Mouse (Mus musculus): ENCODE measurements around the gene Nisch. TPM values are rescaled to one million over a fixed set of nuclear protein-coding genes. Genes with fewer than 3 reads are reported as not detected.

Gene Nisch
- 289 and 291 TPM in 2 replicates for polyA plus RNA-seq (2015; fragmentation: Nextera tagmentation; extraction: Ambion mirVana)

DNA sequence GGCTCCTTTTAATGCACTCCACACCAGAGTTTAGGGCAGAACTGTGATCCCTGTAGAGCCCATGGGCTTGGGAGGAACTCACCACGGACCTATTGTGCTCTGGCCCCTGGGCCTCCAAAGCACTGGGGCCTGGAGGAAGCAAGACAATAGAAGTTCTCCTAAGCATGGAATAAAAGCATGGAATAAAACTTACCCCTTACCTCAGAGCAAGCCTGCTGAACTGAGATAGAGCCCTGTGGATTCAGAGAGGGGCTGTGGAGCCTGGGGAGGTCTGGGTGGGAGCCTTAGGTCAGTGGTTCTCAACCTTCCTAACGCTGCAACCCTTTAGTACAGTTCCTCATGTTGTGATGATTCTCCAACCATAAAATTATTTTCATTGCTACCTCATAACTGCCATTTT lies at the start of gene Nisch:
Gene Nisch, minus strand, starts transcription at position 101 of the 400 bp plus-strand sequence.
- Histone ChIP-seq H3K27me3 (ENCODE audit: control insufficient read depth, insufficient read depth, low read length) (no peaks in the 10 kb centered on the region), H3K9ac (ENCODE audit: low read length) (peak within 1 kb of the TSS; percentile 41), H3K27ac (ENCODE audit: low read length) (no peak within 1 kb of the TSS), H3K4me3 (replicated peaks; ENCODE audit: low read length) (no peak within 1 kb of the TSS), H3K36me3 (ENCODE audit: control insufficient read depth, insufficient read depth, low read length) (no peaks in the 10 kb centered on the region), H3K4me2 (ENCODE audit: low read depth, low read length) (peak within 1 kb of the TSS; percentile 14; the same call in 1 of the 2 replicates), H3K4me1 (ENCODE audit: control insufficient read depth, insufficient read depth, low read length) (0 out of 2 replicates have a peak, but pooled peaks cover 2% of the 10 kb centered on the region), H3K9me3 (replicated peaks; ENCODE audit: control insufficient read depth, low read length) (no peaks in the 10 kb centered on the region)
- no peak for ATAC-seq (ENCODE audit: insufficient read depth, low FRiP score)
- WGBS = 59% methylated on average over 2 of the region's 2 CpGs

DNA sequence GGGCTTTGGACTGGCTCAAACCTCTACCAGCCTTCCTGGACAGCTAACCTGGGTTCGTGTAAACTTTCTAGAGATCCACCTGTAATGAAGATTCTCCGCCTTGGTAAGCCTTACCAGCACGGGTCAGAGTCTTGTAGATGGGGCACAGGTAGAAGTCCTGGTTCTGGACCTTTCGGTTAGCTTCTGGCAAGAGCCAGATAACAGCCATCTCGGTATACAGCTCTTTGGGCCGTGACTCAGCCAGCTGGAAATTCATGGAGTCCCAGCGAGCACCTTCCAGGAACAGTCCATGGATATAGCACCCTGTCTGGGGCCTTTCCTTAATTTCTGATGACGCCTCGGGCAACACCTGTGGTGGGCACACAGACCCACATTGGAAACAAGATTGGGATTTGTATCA lies 44.2 kb upstream of the Nisch start:
- H3K36me3 ChIP-seq (ENCODE audit: control insufficient read depth, insufficient read depth, low read length) = peaks cover 28% of the 10 kb centered on the region
- H3K4me1 ChIP-seq (ENCODE audit: control insufficient read depth, insufficient read depth, low read length) = no peaks in the 10 kb centered on the region
- no peak overlapping the region for H3K4me2 ChIP-seq (ENCODE audit: low read depth, low read length)
- no peak for ATAC-seq (ENCODE audit: insufficient read depth, low FRiP score)
- no peaks in the 10 kb centered on the region for H3K9me3 ChIP-seq (replicated peaks; ENCODE audit: control insufficient read depth, low read length)
- H3K27me3 ChIP-seq (ENCODE audit: control insufficient read depth, insufficient read depth, low read length) = no peaks in the 10 kb centered on the region
- H3K27ac ChIP-seq (ENCODE audit: low read length) = no peak overlapping the region
- no peak overlapping the region for H3K9ac ChIP-seq (ENCODE audit: low read length)
- H3K4me3 ChIP-seq (replicated peaks; ENCODE audit: low read length) = no peak overlapping the region
- 87% methylated on average over 9 of the region's 9 CpGs for WGBS

DNA sequence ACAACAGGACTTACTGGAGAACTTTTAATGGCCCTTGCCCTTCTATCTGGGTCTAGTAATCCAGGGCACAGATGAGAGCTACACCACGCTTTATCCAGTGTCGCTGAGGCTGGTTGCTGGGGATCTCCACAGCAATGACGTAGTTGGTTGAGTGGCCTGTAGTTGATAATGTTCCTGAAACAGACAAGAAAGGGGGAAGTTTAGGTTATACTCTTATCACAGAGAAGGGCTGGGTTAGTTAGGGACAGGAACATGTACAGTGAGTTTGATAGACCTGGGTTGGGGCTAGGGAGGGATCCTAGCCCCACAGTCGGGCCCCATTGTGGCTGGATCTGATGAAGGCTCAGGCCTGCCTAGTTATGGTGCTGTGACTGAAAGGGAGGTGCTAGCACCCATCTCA lies 43.6 kb upstream of the Nisch start:
- WGBS = 89% methylated on average over 4 of the region's 4 CpGs
- no peak overlapping the region for H3K4me3 ChIP-seq (replicated peaks; ENCODE audit: low read length)
- no peak overlapping the region for H3K4me2 ChIP-seq (ENCODE audit: low read depth, low read length)
- H3K9me3 ChIP-seq (replicated peaks; ENCODE audit: control insufficient read depth, low read length) = no peaks in the 10 kb centered on the region
- H3K27ac ChIP-seq (ENCODE audit: low read length) = no peak overlapping the region
- ATAC-seq (ENCODE audit: insufficient read depth, low FRiP score) = no peak
- H3K36me3 ChIP-seq (ENCODE audit: control insufficient read depth, insufficient read depth, low read length) = peaks cover 28% of the 10 kb centered on the region
- no peak overlapping the region for H3K9ac ChIP-seq (ENCODE audit: low read length)
- H3K4me1 ChIP-seq (ENCODE audit: control insufficient read depth, insufficient read depth, low read length) = no peaks in the 10 kb centered on the region
- H3K27me3 ChIP-seq (ENCODE audit: control insufficient read depth, insufficient read depth, low read length) = no peaks in the 10 kb centered on the region

DNA sequence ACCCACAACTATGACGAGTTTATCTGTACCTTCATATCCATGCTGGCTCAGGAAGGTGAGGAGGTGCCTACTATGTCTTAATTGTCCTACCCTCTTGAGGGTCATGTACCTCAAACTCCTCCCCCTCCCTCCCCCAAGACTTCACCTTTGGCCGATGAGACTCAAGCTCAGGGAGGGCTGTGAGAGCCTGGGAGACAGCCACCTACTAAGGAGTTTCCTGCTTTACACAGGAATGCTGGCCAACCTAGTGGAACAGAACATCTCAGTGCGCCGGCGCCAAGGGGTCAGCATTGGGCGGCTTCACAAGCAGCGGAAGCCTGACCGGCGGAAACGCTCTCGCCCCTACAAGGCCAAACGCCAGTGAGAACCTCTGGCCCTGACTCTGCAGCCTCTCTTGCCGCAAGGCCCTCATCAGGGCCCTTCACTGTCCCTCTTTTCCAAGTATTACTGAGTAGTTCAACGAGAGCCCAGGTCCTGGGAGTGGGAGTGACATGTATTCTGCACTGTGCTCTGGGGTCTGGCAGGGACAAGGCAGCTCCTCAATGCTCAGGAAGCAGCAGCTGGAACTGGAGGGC lies 41.8 kb upstream of the Nisch start:
- no peak overlapping the region for H3K4me3 ChIP-seq (replicated peaks; ENCODE audit: low read length)
- no peak for ATAC-seq (ENCODE audit: insufficient read depth, low FRiP score)
- no peak overlapping the region for H3K27ac ChIP-seq (ENCODE audit: low read length)
- H3K4me1 ChIP-seq (ENCODE audit: control insufficient read depth, insufficient read depth, low read length) = no peaks in the 10 kb centered on the region
- WGBS = 94% methylated on average over 14 of the region's 14 CpGs
- no peak overlapping the region for H3K4me2 ChIP-seq (ENCODE audit: low read depth, low read length)
- no peaks in the 10 kb centered on the region for H3K9me3 ChIP-seq (replicated peaks; ENCODE audit: control insufficient read depth, low read length)
- H3K36me3 ChIP-seq (ENCODE audit: control insufficient read depth, insufficient read depth, low read length) = peaks cover 32% of the 10 kb centered on the region
- no peak overlapping the region for H3K9ac ChIP-seq (ENCODE audit: low read length)
- H3K27me3 ChIP-seq (ENCODE audit: control insufficient read depth, insufficient read depth, low read length) = no peaks in the 10 kb centered on the region

DNA sequence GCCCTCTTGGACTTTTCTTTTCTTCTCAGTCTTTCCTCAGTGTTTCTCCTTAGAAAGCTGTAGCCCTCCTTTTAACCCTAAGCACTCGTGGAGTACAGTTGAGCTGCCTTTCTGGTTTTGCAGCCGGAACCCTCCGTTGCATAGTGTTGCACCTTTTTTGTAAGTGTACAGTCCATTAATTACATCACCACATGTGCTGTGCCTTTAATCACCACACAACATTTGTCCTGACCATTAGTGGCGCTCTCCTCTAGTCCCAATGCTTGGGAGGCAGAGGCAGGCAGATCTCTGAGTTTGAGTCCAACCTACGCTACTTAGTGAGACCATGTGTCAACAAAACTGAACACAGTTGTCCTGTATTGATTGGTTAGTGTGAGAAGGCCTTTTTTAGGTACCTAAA lies 35.3 kb upstream of the Nisch start:
- peak overlapping the region; percentile 74 for H3K4me2 ChIP-seq (ENCODE audit: low read depth, low read length)
- no peaks in the 10 kb centered on the region for H3K9me3 ChIP-seq (replicated peaks; ENCODE audit: control insufficient read depth, low read length)
- peak overlapping the region; percentile 95 for H3K9ac ChIP-seq (ENCODE audit: low read length)
- H3K36me3 ChIP-seq (ENCODE audit: control insufficient read depth, insufficient read depth, low read length) = peaks cover 8% of the 10 kb centered on the region; the same call in 1 of the 2 replicates
- peak overlapping the region; percentile 71 for H3K4me3 ChIP-seq (replicated peaks; ENCODE audit: low read length)
- H3K4me1 ChIP-seq (ENCODE audit: control insufficient read depth, insufficient read depth, low read length) = peaks cover 13% of the 10 kb centered on the region; the same call in 1 of the 2 replicates
- 79% methylated on average over 5 of the region's 5 CpGs for WGBS
- ATAC-seq (ENCODE audit: insufficient read depth, low FRiP score) = no peak
- H3K27me3 ChIP-seq (ENCODE audit: control insufficient read depth, insufficient read depth, low read length) = no peaks in the 10 kb centered on the region
- no peak overlapping the region for H3K27ac ChIP-seq (ENCODE audit: low read length)

DNA sequence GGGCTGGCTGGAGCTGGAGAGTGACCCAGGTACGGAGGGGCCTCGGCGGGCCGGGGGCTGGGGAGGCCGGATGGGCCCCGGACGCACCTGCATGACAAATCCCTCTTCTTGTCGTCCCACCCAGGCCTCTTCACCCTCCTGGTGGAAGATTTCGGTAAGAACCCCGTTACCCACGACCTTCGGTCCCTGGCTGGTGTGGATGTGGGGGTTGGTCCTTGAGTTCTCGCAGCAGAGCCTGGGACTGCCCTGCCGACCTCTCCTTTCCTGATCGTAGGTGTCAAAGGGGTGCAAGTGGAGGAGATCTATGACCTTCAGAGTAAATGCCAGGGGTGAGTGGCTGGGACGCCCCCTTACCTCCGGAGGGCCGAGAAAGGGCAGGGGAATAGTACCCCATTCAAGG lies 34.9 kb upstream of the Nisch start:
- Histone ChIP-seq H3K36me3 (ENCODE audit: control insufficient read depth, insufficient read depth, low read length) (peaks cover 4% of the 10 kb centered on the region; the same call in 1 of the 2 replicates), H3K9me3 (replicated peaks; ENCODE audit: control insufficient read depth, low read length) (no peaks in the 10 kb centered on the region), H3K4me3 (replicated peaks; ENCODE audit: low read length) (peak overlapping the region; percentile 71), H3K4me2 (ENCODE audit: low read depth, low read length) (peak overlapping the region; percentile 74), H3K9ac (ENCODE audit: low read length) (peak overlapping the region; percentile 95), H3K4me1 (ENCODE audit: control insufficient read depth, insufficient read depth, low read length) (peaks cover 13% of the 10 kb centered on the region; the same call in 1 of the 2 replicates), H3K27me3 (ENCODE audit: control insufficient read depth, insufficient read depth, low read length) (no peaks in the 10 kb centered on the region), H3K27ac (ENCODE audit: low read length) (peak overlapping the region; percentile 42; the same call in 1 of the 2 replicates)
- ATAC-seq (ENCODE audit: insufficient read depth, low FRiP score) = peak; percentile 26; the same call in 1 of the 2 replicates
- 2% methylated on average over 18 of the region's 18 CpGs for WGBS

DNA sequence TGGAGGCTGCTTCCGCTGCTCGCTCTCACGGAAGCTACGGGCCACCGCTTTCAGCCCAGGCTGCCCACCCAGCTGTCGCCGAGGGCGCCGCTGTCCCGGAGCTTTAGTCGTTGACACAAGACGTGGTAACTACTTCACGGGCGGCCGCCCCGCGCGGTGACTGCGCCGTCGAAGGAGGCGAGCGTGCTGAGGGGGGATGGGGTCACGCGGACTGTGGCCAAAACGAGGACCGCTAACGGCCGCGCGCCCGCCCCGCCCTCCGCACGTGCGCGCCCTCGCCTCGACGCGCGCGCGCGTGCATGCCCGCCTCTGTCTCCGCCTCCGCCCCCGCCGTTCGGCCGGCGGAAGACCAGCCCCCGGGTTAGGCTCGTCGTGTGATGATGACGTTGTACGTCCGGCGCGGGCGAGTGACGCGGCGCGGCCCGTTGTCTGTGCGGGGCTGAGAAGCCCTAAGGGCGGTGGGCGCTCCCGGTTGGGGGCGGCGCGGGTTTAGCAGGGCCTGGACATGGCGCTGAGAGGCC lies 34.4 kb upstream of the Nisch start, which contains the start of the genes Phf7 and Bap1:
Gene Phf7, minus strand, starts transcription at position 234 of the 521 bp plus-strand sequence.
Gene Bap1, plus strand, starts transcription at position 367 of the 521 bp plus-strand sequence.
- Histone ChIP-seq H3K4me2 (ENCODE audit: low read depth, low read length) (peak within 1 kb of the TSS; percentile 75), H3K4me3 (replicated peaks; ENCODE audit: low read length) (peak within 1 kb of the TSS; percentile 71), H3K9me3 (replicated peaks; ENCODE audit: control insufficient read depth, low read length) (no peaks in the 10 kb centered on the region), H3K27ac (ENCODE audit: low read length) (peak within 1 kb of the TSS; percentile 94), H3K9ac (ENCODE audit: low read length) (peak within 1 kb of the TSS; percentile 95), H3K36me3 (ENCODE audit: control insufficient read depth, insufficient read depth, low read length) (peaks cover 4% of the 10 kb centered on the region; the same call in 1 of the 2 replicates), H3K4me1 (ENCODE audit: control insufficient read depth, insufficient read depth, low read length) (peaks cover 13% of the 10 kb centered on the region; the same call in 1 of the 2 replicates), H3K27me3 (ENCODE audit: control insufficient read depth, insufficient read depth, low read length) (no peaks in the 10 kb centered on the region)
- WGBS = under 1% methylated on average over 75 of the region's 75 CpGs
- ATAC-seq (ENCODE audit: insufficient read depth, low FRiP score) = peak; percentile 93

DNA sequence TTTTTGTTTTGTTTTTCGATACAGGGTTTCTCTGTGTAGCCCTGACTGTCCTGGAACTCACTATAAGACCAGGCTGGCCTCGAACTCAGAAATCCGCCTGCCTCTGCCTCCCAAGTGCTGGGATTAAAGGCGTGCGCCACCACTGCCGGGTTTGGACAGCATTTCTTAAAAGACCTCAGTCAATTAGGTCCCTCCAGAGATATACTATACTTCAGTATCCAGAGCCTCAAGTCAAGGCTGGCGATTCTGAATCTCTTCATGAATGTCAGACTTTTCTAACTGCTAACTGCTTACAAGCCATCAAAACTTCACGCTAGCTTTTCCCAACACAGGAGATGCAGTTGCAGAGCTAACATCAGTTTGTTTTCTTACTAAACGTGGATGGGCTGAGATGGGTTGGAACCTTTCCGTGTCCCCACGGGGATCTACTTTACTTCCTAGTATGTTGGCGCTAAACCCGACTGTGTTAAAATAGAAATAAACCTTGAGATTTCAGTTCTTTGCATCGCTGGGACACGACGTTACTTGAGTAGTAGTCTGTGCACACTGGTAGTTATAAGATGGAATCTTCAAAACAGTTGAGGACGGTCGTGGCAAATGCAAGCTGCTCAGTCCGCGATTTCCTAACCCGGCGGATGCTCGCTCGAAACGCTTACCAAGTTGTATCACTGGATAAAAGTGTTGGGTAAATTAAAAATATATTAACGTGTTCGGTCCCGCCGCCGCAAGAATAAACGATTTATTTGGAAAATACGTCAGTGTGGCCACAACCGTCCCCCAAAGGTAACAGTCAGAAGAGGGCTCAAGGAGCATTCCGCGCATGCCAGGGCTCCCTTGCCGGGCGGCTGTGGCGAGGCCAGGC lies 33.7 kb upstream of the Nisch start:
- no peaks in the 10 kb centered on the region for H3K9me3 ChIP-seq (replicated peaks; ENCODE audit: control insufficient read depth, low read length)
- H3K4me2 ChIP-seq (ENCODE audit: low read depth, low read length) = peak overlapping the region; percentile 75
- peak overlapping the region; percentile 85 for H3K9ac ChIP-seq (ENCODE audit: low read length)
- peaks cover 4% of the 10 kb centered on the region; the same call in 1 of the 2 replicates for H3K36me3 ChIP-seq (ENCODE audit: control insufficient read depth, insufficient read depth, low read length)
- H3K4me1 ChIP-seq (ENCODE audit: control insufficient read depth, insufficient read depth, low read length) = peaks cover 13% of the 10 kb centered on the region; the same call in 1 of the 2 replicates
- H3K4me3 ChIP-seq (replicated peaks; ENCODE audit: low read length) = peak overlapping the region; percentile 71
- peak overlapping the region; percentile 94 for H3K27ac ChIP-seq (ENCODE audit: low read length)
- peak; percentile 90; the same call in 1 of the 2 replicates for ATAC-seq (ENCODE audit: insufficient read depth, low FRiP score)
- 16% methylated on average over 38 of the region's 38 CpGs for WGBS
- no peaks in the 10 kb centered on the region for H3K27me3 ChIP-seq (ENCODE audit: control insufficient read depth, insufficient read depth, low read length)
